Mouse (Mus musculus) heart, postnatal 0 days (tissue): ENCODE results near the gene Gpsm1.

Source experiments
- CTCF ChIP-seq: IDR thresholded peaks from 2 replicates; pipeline ENCODE4 v1.5.1; 2016; ENCODE audit warnings: antibody characterized with exemption, control low read depth, low read depth
- EP300 ChIP-seq: IDR thresholded peaks from 2 replicates; pipeline ENCODE4 v1.6.1; 2016; ENCODE audit warnings: antibody characterized with exemption, low read depth

- no peak for TF ChIP-seq CTCF
- no peak for TF ChIP-seq EP300
Measured at GRCm38 (mm10) chr2:26330702-26331101, 15.4 kb downstream of the Gpsm1 start.
